Mouse (Mus musculus): ENCODE measurements around the gene Fam19a3.

DNA sequence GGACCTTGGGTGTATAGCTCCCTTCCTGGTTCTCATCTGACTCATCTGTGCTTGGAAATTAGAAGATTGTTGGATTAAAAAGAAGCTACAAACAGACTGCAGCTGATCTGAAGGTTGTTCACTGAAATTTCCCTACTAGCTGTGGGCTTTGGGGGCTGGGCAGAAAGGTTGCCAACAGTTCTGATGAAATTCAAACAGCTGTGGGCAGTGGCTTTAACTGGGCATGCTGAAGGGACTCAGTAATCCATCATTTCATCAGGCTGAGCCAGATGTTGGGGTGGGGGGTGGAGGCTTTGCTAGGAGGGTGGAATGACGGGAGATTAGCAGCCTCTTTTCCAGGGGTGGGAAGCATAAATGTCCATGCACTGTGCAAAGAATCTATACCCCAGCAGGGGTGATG, 38.5 kb downstream of the Fam19a3 start:
- TF ChIP-seq CTCF (IDR thresholded peaks at IDR 0.05; ENCODE audit: insufficient read depth, low read length) = no peak
- no peak for TF ChIP-seq POLR2A (IDR thresholded peaks at IDR 0.05; ENCODE audit: borderline replicate concordance, extremely low read depth, low read depth, low read length)

All from lung, adult 2 months (tissue).